Mouse (Mus musculus): ENCODE measurements at regions not wholly inside any gene's neighbourhood (a gene's known extent, or its start where the extent isn't known, plus 50 kb on each side); places are given as distances from the start of the nearest gene placed in this dataset.

DNA sequence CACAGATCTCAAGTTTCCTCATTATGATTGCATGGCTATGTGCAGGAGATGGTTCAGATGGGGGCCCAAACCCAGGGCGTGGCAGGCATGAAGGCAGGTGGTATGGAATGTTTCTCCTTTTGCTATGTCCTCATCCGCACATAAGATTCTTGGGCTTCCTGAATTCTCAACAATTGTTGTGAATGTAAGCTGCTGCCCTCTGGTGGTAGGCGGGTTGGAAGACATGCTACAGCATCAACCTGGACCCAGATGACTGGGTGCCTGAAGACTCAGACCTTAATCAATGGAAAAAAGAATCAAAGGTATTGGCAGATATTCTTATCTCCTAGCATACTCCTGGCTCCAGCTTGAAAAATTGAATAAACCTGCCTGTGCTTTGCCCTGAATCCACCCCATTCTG is 211.3 kb upstream of the Gm4985 start:
- DNase-seq: peak; percentile 9

GRCm38 (mm10) chrX:24161654-24162053 is 202.9 kb upstream of the Gm4985 start:
- DNase-seq: peak; percentile 8

DNA sequence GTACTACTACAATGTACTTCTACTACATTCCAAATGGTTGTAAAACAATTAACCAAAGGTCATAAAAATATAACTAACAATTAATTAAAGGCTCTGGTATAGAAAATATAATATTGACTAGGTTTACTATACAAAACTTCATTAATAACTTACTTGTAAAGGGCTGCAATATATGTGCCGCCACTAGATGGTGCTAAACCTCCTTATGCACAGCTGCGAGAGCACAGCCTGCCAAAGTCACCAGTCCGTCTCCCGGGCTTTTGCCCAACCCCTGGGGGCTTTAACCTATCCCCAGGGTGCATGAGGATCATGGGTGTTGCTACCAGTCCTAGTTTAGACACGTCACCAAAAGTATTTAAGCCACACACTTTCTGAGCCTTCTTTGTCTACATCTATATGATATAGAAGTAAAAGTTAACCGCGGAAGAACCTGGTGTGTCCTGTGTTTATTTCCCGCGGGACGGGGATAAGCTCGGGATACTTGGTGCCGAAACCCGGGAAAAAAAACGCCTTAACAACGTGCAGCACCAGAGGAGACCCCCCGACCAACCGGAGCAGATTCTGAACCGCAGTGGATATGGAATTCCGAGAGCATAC is 194.6 kb upstream of the Gm4985 start:
- peak; percentile 3 for DNase-seq

Data from adrenal gland, postnatal 14 days (tissue).